Mouse (Mus musculus) ES-E14 (cell line): Measurements from ENCODE around the gene Wnt2b. TPM values are rescaled to one million over a fixed set of nuclear protein-coding genes. Genes with fewer than 3 reads are reported as not detected.

Experiments used
- DNase-seq: peaks from one replicate; pipeline ENCODE4 v3.0.0-alpha.2; 2013; ENCODE audit warnings: low read depth, low spot score
- H3K27ac ChIP-seq: 2 replicates; pipeline ENCODE4 v1.5.1; 2012; ENCODE audit warnings: low read depth, mild to moderate bottlenecking, low read length, moderate library complexity, mixed read lengths; ENCODE audit not compliant: poor library complexity, insufficient read depth, severe bottlenecking
- H3K36me3 ChIP-seq: 2 replicates; pipeline ENCODE4 v1.6.1; 2012; ENCODE audit warnings: mild to moderate bottlenecking, low read length, moderate library complexity, mixed read lengths; ENCODE audit not compliant: control insufficient read depth, poor library complexity, insufficient read depth, severe bottlenecking
- H3K4me1 ChIP-seq, 2 experiments: fragments of 150-350 bp in 1 of 2; sonication (generic) in 1 of 2; 2 replicates each; pipeline ENCODE4 v1.6.1; 2012; ENCODE audit warnings: low read length in 2 of 2, mild to moderate bottlenecking in 1 of 2, mixed read lengths in 1 of 2; ENCODE audit not compliant: control insufficient read depth in 2 of 2, insufficient read depth in 2 of 2, poor library complexity in 1 of 2
- H3K4me3 ChIP-seq, 2 experiments: fragments of 150-350 bp in 1 of 2; sonication (generic) in 1 of 2; 2 replicates each; pipeline ENCODE4 v1.5.1; 2012; ENCODE audit warnings: low read length in 2 of 2, low read depth in 1 of 2, mild to moderate bottlenecking in 1 of 2, mixed read lengths in 1 of 2; ENCODE audit not compliant: insufficient read depth in 1 of 2, poor library complexity in 1 of 2, severe bottlenecking in 1 of 2
- H3K9ac ChIP-seq: 2 replicates; pipeline ENCODE4 v1.6.1; 2012; ENCODE audit warnings: low read depth, mild to moderate bottlenecking, low read length, mixed read lengths; ENCODE audit not compliant: poor library complexity, insufficient read depth, severe bottlenecking
- H3K9me3 ChIP-seq: fragments of 150-350 bp; sonication (generic); 2 replicates; pipeline ENCODE4 v1.6.1; 2012; ENCODE audit warnings: low read depth, mild to moderate bottlenecking, low read length; ENCODE audit not compliant: control insufficient read depth, insufficient read depth
- CHD2 ChIP-seq: IDR thresholded peaks from 2 replicates; pipeline ENCODE4 v1.6.1; 2014; ENCODE audit warnings: mild to moderate bottlenecking, low read depth, low read length, inconsistent platforms
- HCFC1 ChIP-seq: IDR thresholded peaks from 2 replicates; pipeline ENCODE4 v1.6.1; 2012; ENCODE audit warnings: low read length, inconsistent platforms, borderline replicate concordance; ENCODE audit not compliant: insufficient read depth
- MAFK ChIP-seq: IDR thresholded peaks from 2 replicates; pipeline ENCODE4 v1.6.1; 2014; ENCODE audit warnings: mild to moderate bottlenecking, low read depth, low read length, inconsistent platforms; ENCODE audit not compliant: insufficient read depth
- ZC3H11A ChIP-seq: IDR thresholded peaks from 2 replicates; pipeline ENCODE4 v1.6.1; 2012; ENCODE audit warnings: low read depth, mild to moderate bottlenecking, inconsistent platforms, low read length, borderline replicate concordance
- ZNF384 ChIP-seq: IDR thresholded peaks from 2 replicates; pipeline ENCODE4 v1.6.1; 2012; ENCODE audit warnings: low read depth, low read length, inconsistent platforms
- in situ Hi-C, 2 experiments: fragments of 600-800 bp; cut with MboI; formaldehyde crosslinking; loops; one replicate each; pipeline ENCODE4 v1.15.1; 2025; ENCODE audit warnings: low sequenced_read_pairs in 2 of 2, inconsistent platforms in 1 of 2; ENCODE audit not compliant: unreplicated experiment in 2 of 2
- total RNA-seq: library from RNA; depleted of rRNA; stranded (reverse); fragments of 300-350 nt; gene quantifications from 2 replicates; pipeline ENCODE4 v1.2.3, GENCODE M21; 2012; rRNA removed

Gene Wnt2b
- total RNA-seq, 1 experiment = 1.1 TPM

DNA sequence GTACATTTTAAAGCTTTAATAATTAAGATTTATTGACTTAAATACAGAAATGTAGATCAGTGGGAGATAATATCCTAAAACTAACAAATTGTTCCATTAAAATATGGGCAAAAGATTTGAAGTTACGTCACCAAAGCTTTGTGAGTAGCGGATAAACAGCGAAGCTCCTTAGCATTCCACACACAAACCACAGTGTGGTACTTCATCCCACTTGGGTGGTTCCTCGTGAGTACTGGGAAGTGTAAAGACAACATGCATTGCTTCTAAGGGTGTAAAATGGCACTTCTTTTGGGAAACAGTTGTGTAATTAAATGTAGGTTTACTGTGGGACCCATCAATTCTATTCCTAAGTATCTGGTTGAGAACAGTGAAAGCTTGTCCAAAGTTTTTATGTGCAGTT, 60.6 kb downstream of the Wnt2b start:
- no peak for DNase-seq
- Histone ChIP-seq H3K9ac (no peak overlapping the region), H3K27ac (no peak overlapping the region), H3K9me3 (no peaks in the 10 kb centered on the region), H3K4me3 (no peak overlapping the region), H3K36me3 (peaks cover 5% of the 10 kb centered on the region; the same call in 1 of the 2 replicates), H3K4me1 (no peaks in the 10 kb centered on the region)
- in situ Hi-C loops = no loop called here
- TF ChIP-seq MAFK (no peak), ZNF384 (no peak), HCFC1 (no peak), ZC3H11A (no peak), CHD2 (no peak)

DNA sequence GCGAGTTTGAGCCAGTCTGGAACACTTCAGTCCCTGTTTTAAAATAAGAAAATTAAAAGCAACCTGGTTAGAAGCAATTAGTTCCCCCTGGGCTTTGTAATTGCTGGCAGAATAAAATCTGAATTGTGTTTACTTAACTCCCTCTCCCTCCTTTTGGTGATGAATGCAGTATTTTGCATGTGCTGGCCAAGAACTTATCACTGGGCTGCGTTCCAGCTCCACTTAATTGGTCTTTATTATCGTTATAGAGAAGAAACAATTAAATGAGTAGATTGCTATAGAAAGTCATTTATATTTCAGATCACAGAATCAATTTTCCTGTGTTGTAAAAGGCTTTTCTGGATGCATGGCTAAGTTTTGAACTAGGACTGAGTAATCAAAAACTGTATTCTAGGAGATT, 65.6 kb downstream of the Wnt2b start:
- peaks cover 5% of the 10 kb centered on the region for H3K36me3 ChIP-seq
- no peaks in the 10 kb centered on the region for H3K4me1 ChIP-seq

More for the DNA sequence above, 65.6 kb downstream of the Wnt2b start:
- Histone ChIP-seq H3K4me3 (no peak overlapping the region), H3K27ac (no peak overlapping the region), H3K9ac (no peak overlapping the region), H3K9me3 (no peaks in the 10 kb centered on the region)
- no peak for DNase-seq
- TF ChIP-seq MAFK (no peak), HCFC1 (no peak), CHD2 (no peak), ZC3H11A (no peak), ZNF384 (no peak)
- in situ Hi-C loops = no loop called here

Other genes with a start within 250 kb of the Wnt2b start
- gene Ppm1j, start 180.9 kb downstream of the Wnt2b start, total RNA-seq = 25.7 and 49.6 TPM in 2 replicates
- 0.13 and 0.16 TPM in 2 replicates for gene Fam19a3, start 180.1 kb downstream of the Wnt2b start, total RNA-seq
- gene Rhoc, start 173.5 kb downstream of the Wnt2b start, total RNA-seq = 70.9 and 99.9 TPM in 2 replicates
- gene Mov10, start 143.4 kb downstream of the Wnt2b start, total RNA-seq = 37.5 and 55.5 TPM in 2 replicates
- gene St7l, start 97.9 kb downstream of the Wnt2b start, total RNA-seq = 14.3 and 16.1 TPM in 2 replicates
- 34.2 and 59.1 TPM in 2 replicates for gene Capza1, start 97.4 kb downstream of the Wnt2b start, total RNA-seq
- gene Cttnbp2nl, start 91.2 kb upstream of the Wnt2b start, total RNA-seq = 10.1 and 13.5 TPM in 2 replicates
- gene 4930564D02Rik, start 104.9 kb upstream of the Wnt2b start, total RNA-seq = not detected in 2 replicates